Mouse (Mus musculus): ENCODE results near the gene Dedd. TPM values are rescaled to one million over a fixed set of nuclear protein-coding genes. Genes with fewer than 3 reads are reported as not detected.
"Not testable (repeated sequence)": the region's sequence is repeated elsewhere in the genome, so short reads cannot be mapped to it uniquely, and the experiment has no call there.

The Dedd gene
- total RNA-seq, 1 experiment from 2014 or later, result 35.9 TPM

GRCm38 (mm10) chr1:171309321-171309720, 19.6 kb upstream of the Dedd start:
- DNase-seq, result no peak

DNA sequence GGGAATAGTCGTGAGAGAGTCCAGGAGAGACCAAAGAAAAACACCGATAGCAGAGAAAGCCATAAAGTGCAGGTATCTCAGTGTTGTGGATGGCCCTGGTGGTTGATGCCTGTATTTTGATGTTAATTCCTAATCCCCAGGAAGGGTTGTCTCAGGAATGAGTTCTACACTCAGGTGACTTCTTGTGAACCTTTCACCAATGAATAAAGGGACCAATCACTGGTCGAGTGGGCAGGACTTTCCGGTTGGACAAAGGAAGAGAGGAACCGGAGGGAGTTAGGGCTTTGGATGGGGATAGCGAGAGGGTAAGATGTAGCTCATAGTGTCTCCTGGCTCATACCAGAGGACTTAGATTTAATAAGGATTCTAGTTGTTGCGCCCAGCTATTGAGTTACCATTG, 9.2 kb upstream of the Dedd start:
- DNase-seq, result no peak

- DNase-seq, result no peak
Observed at GRCm38 (mm10) chr1:171320151-171320550, 8.8 kb upstream of the Dedd start.

- no peak for DNase-seq
Observed at GRCm38 (mm10) chr1:171321415-171321814, 7.5 kb upstream of the Dedd start.

- DNase-seq, result no peak
Observed at GRCm38 (mm10) chr1:171322012-171322411, 6.9 kb upstream of the Dedd start.

GRCm38 (mm10) chr1:171325571-171325970, 3.4 kb upstream of the Dedd start:
- no peak for DNase-seq

DNA sequence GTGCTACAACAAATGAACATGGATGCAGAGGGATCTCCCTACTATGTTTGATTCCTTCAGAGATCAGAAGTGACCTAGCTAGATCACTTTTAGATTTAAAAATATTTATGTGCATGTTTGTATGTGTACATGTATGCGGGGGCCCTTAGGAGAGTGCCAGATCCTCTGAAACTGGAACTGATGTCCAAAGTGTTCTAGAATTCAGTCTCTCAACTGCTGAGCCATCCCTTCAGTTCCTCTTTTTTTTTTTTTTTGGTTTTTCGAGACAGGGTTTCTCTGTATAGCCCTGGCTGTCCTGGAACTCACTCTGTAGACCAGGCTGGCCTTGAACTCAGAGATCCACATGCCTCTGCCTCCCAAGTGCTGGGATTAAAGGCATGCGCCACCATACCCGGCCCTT, 2.4 kb upstream of the Dedd start:
- DNase-seq, result not testable (repeated sequence)

- no peak for DNase-seq
Observed at GRCm38 (mm10) chr1:171328244-171328643, 701 bp upstream of the Dedd start.

GRCm38 (mm10) chr1:171329433-171330215, 679 bp downstream of the Dedd start:
- DNase-seq, result peak; percentile 82

DNA sequence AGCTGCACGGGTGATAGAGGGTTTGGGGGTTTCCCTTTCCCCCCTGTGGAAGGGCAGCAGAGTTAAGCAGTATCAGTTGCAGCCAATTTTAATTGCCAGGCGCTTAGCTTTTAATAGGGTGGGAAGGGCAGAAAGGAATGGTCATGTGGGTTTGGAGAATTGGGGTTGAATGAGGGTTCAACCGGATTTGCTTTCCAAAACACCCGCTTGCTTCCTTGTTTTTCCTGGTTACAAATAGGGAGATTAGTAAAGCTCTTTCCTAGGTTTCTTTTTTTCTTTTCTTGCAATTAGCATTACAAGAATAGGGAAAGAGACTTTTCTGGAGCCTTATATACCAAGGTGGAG, 1.2 kb downstream of the Dedd start:
- no peak for DNase-seq

DNA sequence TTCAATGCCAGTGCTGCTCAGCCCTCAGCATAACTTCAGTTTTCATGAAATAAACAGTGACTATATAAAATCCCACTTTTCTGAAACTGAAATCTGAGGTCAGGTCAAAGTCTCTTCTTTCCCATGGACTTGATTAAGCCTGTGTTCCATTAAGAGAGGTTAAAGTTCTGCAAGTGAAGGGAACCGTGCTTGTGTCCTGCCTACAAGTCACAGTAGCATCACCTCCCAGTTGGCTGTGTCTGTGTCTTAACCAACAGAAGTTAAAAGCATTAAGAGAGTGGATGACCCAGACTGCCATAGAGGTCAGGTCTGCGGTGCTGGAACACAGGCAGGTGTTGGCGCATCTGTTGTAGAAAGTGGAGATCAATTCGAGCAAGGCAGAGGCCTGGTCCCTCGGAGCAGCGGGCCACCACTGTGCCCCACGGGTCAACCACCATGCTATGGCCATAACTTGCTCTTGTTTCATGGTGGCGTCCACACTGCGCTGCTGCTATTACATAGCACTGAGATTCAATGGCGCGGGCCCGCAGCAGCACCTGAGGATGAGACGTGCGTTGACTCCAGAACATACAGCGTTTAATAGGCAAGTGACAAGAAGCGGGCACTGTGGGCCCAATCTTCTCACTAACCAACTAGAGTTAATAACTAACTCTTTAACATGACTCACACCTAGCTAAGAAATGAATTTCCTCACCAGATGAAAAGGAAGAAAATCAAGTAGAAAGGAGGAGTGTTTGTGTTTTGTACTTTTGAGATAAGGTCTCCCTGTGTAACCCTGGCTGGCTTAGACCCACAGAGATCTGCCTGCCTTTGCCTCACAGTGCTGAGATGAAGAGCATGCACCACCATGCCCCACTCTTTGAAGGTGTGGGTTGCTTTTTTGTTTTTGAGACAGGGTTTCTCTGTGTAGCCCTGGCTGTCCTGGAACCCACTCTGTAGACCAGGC, 13.6 kb downstream of the Dedd start:
- no peak for DNase-seq

DNA sequence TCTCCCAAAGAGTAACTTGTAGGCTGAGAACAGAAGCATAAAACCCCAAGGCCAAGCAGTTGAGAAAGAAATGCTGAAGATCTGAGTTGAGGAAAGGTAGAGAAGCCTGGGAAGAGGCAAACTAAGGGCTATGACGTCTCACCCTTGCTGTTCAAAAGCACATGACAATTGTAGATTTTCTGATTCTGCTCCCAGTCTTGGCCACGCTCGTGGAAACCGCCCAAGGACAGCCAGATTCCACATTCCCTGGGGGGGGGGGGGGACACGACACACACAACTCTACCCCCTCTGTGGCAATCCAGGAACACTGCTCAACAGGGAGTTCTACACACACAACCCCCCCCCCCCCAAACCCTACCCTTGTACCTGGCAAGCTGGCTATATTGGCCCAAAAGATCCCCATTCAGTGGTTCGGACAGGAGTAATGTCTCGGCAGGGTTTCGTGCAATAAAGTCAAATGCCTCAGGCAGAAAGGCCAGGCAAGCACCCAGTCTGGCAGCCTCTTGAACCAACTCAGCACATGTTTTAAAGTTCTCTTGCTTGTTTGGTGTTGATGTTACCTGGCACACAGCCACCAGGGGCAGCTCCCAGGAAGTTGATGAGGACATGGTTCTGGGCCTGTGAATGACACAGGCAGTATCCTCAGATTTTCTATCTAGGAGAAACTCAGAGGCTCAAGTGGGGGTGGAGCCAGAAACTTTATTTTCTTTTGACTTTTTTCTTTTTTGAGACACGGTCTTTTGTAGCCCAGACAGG, 15.2 kb downstream of the Dedd start:
- peak; percentile 47 for DNase-seq

- no peak for DNase-seq
Observed at GRCm38 (mm10) chr1:171344715-171345114, 15.8 kb downstream of the Dedd start.

DNA sequence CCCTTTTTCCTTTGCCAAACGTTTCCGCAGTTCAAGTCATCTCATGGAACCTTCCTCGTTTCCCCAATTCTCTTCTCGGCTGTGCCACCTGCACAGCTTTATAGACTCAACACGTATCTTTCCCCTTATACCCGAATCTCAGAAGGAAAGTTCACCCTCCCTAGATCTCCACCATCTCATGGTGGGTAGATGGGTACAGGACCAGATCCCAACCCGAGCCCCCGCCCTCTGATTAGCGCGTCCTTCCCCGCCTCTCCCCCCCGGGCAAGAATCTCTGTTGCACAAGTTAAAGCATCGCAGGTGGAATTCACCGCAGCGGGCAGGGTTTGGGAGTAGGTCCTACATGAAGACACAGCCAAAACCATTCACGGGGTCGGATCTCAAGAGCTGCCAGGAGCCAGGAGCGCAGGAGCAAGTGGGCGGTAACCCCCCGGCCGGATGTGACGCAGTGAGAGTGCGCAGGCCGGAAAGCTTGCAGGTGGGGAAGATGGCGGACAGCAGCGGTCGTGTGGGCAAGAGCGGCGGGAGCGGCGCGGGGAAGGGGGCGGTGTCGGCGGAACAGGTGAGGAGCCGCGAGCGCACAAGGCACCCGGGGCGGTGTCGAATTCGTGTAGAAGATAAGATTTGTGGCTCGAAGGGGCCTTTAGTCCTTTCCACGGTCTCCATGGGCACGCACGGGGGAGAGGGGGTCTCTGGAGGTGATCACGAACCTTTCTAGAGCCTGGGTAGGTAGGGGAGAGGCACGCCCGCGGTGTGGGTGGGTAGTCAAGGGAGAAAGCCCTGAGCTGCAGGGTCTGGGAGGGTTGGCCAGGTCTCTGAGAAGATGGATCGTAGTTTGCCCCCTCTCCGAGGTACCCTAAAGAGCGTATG, 16.5 kb downstream of the Dedd start, which contains the start of the genes Nit1 and Pfdn2:
Gene Nit1, minus strand, starts transcription at position 422 of the 870 bp plus-strand sequence.
Gene Pfdn2, plus strand, starts transcription at position 446 of the 870 bp plus-strand sequence.
- DNase-seq, result peak; percentile 93

GRCm38 (mm10) chr1:171346095-171346450, 17.1 kb downstream of the Dedd start:
- DNase-seq, result no peak

- peak; percentile 36 for DNase-seq
Observed at GRCm38 (mm10) chr1:171348665-171349064, 19.7 kb downstream of the Dedd start.

- no peak for DNase-seq
Observed at GRCm38 (mm10) chr1:171349210-171349609, 20.3 kb downstream of the Dedd start.

DNA sequence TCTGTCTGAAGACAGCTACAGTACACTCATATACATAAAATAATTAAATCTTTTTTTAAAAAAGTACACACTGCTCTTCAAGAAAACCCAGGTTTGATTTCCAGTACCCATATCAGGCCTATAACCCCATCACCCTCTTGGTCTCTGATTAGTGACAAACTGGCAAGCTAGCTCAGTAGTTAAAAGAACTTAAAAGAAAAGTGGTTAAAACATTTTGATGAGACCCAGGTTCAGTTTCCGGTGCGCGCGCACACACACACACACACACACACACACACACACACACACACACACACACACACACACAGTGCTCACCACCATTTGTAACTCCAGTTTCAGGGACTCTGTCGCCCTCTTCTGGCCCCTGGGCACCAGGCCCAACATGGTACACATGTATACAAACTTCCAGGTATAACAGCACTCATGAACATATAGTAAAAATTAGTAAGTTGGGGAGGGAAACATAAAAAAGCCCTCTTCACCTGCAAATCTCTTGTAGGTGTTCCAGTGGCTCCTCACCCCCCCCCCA, 26.9 kb downstream of the Dedd start:
- DNase-seq, result no peak

- no peak for DNase-seq
Observed at GRCm38 (mm10) chr1:171356814-171357213, 27.9 kb downstream of the Dedd start.

DNA sequence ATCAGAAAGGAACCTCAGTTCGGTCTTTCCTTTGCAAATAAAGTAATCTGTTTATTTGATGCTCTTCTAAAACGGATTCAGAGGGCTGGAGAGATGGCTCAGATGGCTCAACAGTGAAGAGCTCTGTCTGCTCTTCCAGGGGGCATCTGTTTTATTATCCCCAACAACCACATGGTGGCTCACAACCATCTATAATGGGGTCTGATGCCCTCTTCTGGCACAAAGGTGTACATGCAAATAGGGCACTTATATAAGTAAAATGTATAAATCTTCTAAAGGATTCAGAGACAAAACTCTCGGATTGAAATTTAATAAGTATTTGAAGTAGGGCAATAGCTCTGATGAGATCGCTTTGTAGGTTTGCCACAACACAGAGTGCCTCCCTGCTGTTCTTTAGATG, 29.5 kb downstream of the Dedd start:
- DNase-seq, result no peak

DNA sequence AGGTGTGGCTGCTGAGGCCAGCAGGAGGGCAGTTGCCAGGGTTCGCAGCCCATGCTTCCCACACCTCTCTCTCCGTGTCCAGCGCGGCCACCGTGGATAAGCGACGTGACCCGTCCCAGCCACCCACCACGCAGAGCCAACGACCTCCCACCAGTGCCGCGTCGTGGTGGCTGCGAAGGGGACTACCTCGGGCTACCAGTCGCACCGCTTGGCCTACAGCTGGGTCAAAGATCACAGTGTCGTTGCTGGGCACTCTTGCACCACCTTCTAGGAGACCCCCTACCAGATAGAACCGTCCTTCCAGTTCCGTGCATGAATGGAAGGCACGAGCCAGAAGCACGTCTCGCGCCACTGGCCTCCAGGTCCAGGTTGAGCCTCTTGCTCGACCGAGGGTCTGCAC, 31.3 kb downstream of the Dedd start:
- no peak for DNase-seq
